Mouse (Mus musculus): Measurements from ENCODE around the gene Adamts17. TPM values are rescaled to one million over a fixed set of nuclear protein-coding genes. Genes with fewer than 3 reads are reported as not detected.

The Adamts17 gene
- polyA plus RNA-seq, 1 experiment from 2014 or later = 4.6 TPM

DNA sequence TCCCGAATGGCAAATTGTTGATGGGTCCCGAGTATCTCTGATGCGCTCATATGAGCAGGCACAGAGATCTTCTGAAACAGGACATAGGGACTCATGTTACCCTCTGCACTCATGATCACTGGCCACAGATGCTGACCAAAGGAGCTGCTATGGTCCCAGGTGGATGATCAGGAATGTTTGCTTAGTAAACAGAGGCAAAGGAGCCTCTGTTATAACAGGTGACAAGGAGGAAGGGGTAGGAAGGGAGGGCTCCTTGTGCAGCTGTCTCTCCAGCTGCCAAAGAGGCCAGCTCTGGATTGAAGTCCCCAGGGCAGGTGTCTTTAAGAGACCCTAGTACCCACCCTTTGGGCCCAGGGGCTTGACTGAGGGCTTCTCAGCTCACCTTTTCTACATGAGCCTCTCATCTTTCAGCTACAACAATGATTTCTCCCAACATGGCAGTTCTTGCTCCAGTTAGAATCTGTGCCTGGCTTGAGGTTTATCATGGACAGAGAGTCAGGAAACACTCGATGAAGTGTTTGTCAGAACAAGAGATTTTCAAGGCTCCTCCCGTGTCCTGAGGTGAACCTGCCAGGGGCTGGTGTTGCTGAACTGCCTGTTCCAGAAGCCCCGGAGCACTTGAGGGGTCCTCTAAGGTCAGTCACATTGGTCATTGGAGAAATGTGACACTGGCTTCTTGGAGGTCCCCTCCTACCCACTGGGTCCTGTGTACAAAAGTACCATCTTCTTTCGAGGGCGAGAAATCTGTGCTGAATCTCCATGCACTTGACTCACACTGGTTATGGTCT lies 120.9 kb downstream of the Adamts17 start:
- Histone ChIP-seq H3K4me3 (replicated peaks) (no peak overlapping the region), H3K27me3 (no peaks in the 10 kb centered on the region), H3K27ac (peak overlapping the region; percentile 45), H3K4me1 (peaks cover 37% of the 10 kb centered on the region), H3K9me3 (replicated peaks) (no peaks in the 10 kb centered on the region), H3K36me3 (no peaks in the 10 kb centered on the region), H3K9ac (no peak overlapping the region), H3K4me2 (no peak overlapping the region)
- ATAC-seq (replicated peaks; ENCODE audit: low FRiP score) = peak; percentile 79
- WGBS = 39% methylated on average over 8 of the region's 8 CpGs

DNA sequence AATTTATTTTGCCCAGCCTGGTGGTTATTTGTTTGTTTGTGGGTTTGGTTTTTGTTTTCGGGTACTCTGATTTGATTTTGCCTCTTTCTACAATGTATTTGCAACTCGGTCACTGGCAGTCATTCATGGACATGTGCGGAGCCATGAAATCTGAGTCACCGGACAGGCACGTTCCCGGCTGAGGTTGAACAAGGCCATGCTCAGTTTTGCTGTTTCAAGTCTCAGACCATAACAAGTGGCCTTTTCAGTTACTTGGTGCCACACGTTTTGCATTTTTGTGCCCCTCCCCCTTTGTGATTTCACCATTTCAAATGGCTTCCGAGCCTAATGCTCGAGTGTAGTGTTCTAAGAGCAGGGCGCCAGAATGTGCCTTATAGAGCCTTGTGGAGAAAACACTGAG lies 123.2 kb downstream of the Adamts17 start:
- ATAC-seq (replicated peaks; ENCODE audit: low FRiP score) = no peak
- peaks cover 44% of the 10 kb centered on the region for H3K4me1 ChIP-seq
- WGBS = 65% methylated on average over 10 of the region's 10 CpGs
- no peak overlapping the region for H3K27ac ChIP-seq
- no peak overlapping the region for H3K9ac ChIP-seq
- H3K27me3 ChIP-seq = no peaks in the 10 kb centered on the region
- no peak overlapping the region for H3K4me2 ChIP-seq
- H3K36me3 ChIP-seq = no peaks in the 10 kb centered on the region
- H3K9me3 ChIP-seq (replicated peaks) = no peaks in the 10 kb centered on the region
- H3K4me3 ChIP-seq (replicated peaks) = no peak overlapping the region

DNA sequence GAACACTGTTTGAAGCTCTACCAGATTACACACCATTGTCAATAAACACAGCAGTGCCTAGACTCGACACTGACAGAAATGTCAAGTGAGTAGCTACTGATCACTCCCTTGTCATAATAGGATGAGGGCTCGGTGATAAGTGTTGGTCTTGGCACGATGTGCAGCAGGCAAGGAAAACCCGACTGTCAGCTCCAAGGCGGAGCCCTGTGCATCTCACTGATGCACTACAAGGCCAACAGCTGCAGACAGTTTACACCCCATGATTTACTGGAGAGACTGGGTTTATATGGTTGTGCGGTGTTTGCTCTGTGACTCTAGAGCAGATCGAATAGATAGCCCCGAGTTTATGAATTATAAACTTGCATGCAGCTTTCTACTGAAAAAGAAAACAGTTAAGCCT lies 124.0 kb downstream of the Adamts17 start:
- no peak overlapping the region for H3K9ac ChIP-seq
- WGBS = 34% methylated on average over 8 of the region's 8 CpGs
- H3K4me1 ChIP-seq = peaks cover 51% of the 10 kb centered on the region
- no peak for ATAC-seq (replicated peaks; ENCODE audit: low FRiP score)
- no peaks in the 10 kb centered on the region for H3K9me3 ChIP-seq (replicated peaks)
- H3K36me3 ChIP-seq = no peaks in the 10 kb centered on the region
- H3K27ac ChIP-seq = no peak overlapping the region
- no peak overlapping the region for H3K4me2 ChIP-seq
- no peak overlapping the region for H3K4me3 ChIP-seq (replicated peaks)
- no peaks in the 10 kb centered on the region for H3K27me3 ChIP-seq

DNA sequence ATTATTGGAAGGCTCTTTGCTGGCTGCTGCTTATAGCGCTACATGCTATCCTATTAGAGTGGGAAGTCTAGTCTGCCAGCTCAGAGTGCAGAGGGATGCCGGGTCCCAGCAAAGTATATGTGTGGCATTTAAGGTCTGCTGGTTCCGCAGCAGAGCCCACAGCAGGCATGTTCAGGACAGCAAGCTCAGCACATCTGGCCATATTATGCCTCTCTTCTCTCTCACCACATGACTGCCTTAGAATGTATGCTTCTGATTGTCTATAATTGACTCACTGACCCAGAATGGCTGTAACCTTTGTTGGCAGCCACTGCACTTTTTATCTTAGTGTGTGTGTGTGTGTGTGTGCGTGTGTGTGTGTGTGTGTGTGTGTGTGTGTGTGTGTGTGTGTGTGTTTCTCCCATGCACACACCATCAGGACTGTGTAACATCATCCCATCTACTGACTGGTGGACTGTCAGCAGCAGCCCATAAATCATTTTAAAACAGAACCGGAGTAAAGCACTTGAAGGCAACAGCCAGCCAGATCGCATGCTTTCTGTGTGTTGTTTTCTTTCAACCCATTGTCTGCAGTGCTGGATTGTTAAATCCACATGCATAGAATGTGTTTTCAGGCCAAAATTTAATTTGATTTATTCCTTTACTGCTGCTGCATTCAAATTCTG lies 127.1 kb downstream of the Adamts17 start:
- H3K9me3 ChIP-seq (replicated peaks) = no peaks in the 10 kb centered on the region
- peak; percentile 72 for ATAC-seq (replicated peaks; ENCODE audit: low FRiP score)
- no peak overlapping the region for H3K4me2 ChIP-seq
- no peak overlapping the region for H3K9ac ChIP-seq
- no peaks in the 10 kb centered on the region for H3K27me3 ChIP-seq
- peaks cover 48% of the 10 kb centered on the region for H3K4me1 ChIP-seq
- no peaks in the 10 kb centered on the region for H3K36me3 ChIP-seq
- 38% methylated on average over 6 of the region's 6 CpGs for WGBS
- peak overlapping the region; percentile 34; the same call in 1 of the 2 replicates for H3K27ac ChIP-seq
- H3K4me3 ChIP-seq (replicated peaks) = no peak overlapping the region

DNA sequence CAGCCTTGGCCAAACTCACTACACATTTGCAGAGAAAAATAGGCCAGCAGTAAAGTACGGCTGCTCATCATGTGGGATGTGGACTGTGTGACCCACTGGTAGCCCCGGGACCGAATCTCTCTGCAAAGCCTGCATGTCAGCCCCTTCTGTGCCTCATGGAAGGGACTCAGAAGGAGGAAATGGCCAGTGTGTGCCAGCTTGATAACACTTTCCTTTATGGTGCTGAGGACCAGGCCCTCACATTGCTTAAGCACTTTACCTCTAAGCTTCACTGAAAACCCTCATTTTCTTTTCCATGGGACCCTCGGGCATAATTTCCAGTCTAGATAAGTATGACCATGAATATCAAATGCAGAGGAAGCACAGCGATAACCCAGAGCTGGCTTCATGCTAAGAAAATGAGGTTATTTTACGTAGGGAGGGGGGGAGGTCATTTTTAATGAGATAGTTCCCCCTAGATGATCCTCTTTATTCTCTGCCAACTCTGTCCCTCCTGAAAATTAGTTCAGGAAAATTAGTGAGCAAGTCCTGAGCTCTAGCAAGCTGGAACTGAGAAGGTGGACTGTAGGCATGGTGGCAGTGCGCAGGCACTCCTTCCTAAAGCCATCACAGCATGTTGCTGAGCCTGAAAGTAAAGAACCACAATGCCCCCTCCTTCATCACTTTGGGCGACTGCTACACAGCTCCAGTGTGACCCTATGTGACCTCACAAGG lies 127.8 kb downstream of the Adamts17 start:
- 46% methylated on average over 8 of the region's 8 CpGs for WGBS

DNA sequence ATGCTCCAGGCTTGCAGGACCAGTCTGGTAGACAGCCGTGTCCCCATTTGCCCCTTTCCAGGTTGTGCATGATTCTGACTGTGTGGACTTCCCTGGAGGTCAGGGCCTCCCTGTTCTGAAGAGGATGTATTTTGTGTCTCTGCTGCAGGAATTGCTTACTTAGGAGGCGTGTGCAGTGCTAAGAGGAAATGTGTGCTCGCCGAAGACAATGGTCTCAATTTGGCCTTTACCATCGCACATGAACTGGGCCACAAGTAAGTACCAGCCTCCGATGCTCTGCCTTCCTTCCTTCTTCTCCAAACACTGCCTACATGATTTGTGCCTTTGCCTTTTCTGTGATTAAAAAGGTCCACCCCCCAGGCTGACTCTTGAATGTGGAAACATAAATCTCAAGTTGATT lies 129.1 kb downstream of the Adamts17 start:
- 56% methylated on average over 6 of the region's 6 CpGs for whole genome bisulfite sequencing
- Histone ChIP-seq H3K27ac (no peak overlapping the region), H3K4me2 (no peak overlapping the region), H3K36me3 (no peaks in the 10 kb centered on the region), H3K9me3 (replicated peaks) (no peaks in the 10 kb centered on the region), H3K4me1 (peaks cover 45% of the 10 kb centered on the region), H3K9ac (no peak overlapping the region), H3K27me3 (no peaks in the 10 kb centered on the region), H3K4me3 (replicated peaks) (no peak overlapping the region)
- ATAC-seq (replicated peaks; ENCODE audit: low FRiP score) = no peak

More for the DNA sequence above, 127.8 kb downstream of the Adamts17 start:
- Histone ChIP-seq H3K9me3 (replicated peaks) (no peaks in the 10 kb centered on the region), H3K4me1 (peaks cover 48% of the 10 kb centered on the region), H3K4me2 (no peak overlapping the region), H3K9ac (no peak overlapping the region), H3K27ac (peak overlapping the region; percentile 34; the same call in 1 of the 2 replicates), H3K36me3 (no peaks in the 10 kb centered on the region), H3K27me3 (no peaks in the 10 kb centered on the region), H3K4me3 (replicated peaks) (no peak overlapping the region)
- 0 out of 2 replicates have a peak, but pooled peaks have one; percentile 20 for ATAC-seq (replicated peaks; ENCODE audit: low FRiP score)

DNA sequence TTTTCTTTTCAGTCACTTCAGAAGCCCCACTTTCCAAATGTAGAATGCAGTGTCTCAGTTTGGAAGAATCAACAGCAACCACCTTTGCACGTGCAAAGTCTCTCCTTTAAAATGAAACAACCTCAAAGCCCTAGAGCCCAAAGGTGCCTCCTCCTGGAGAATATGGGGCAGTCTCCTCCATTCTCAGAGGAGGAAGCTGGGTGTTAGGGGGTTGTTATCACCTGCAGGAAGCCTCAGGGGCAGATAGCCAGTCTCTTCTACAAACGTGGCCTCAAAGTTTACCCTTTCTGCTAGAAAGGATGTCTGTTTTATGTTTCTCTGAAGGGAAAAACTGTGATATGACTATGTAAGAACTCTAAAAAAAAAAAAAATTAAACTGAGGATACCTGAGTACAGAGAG lies 129.7 kb downstream of the Adamts17 start:
- Histone ChIP-seq H3K9ac (no peak overlapping the region), H3K36me3 (no peaks in the 10 kb centered on the region), H3K27ac (no peak overlapping the region), H3K27me3 (no peaks in the 10 kb centered on the region), H3K4me2 (no peak overlapping the region), H3K9me3 (replicated peaks) (no peaks in the 10 kb centered on the region), H3K4me3 (replicated peaks) (no peak overlapping the region), H3K4me1 (peaks cover 42% of the 10 kb centered on the region)
- ATAC-seq (replicated peaks; ENCODE audit: low FRiP score) = no peak
- WGBS = 42% methylated on average over 2 of the region's 2 CpGs

DNA sequence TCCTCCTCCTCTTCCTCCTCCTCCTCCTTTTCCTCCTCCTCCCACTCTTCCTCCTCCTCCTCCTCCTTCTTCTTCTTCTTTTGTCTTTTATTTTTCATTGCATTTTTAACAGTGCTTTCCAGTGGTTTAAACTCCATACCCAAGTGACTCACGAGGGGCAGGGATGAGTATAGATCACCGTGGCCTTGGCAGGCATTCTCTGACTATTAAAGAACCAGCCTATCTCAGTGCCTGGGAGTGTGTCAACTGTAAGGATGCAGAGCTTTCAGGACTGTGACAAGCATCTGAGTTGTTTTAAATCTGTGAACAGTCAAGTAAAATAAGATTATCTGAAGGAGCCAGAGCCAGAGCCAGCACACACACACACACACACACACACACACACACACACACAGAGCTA lies 130.7 kb downstream of the Adamts17 start:
- Histone ChIP-seq H3K9me3 (replicated peaks) (no peaks in the 10 kb centered on the region), H3K4me3 (replicated peaks) (no peak overlapping the region), H3K4me1 (peaks cover 42% of the 10 kb centered on the region), H3K27me3 (no peaks in the 10 kb centered on the region), H3K9ac (no peak overlapping the region), H3K27ac (no peak overlapping the region), H3K36me3 (no peaks in the 10 kb centered on the region), H3K4me2 (no peak overlapping the region)
- WGBS = 70% methylated on average over 2 of the region's 2 CpGs
- no peak for ATAC-seq (replicated peaks; ENCODE audit: low FRiP score)

DNA sequence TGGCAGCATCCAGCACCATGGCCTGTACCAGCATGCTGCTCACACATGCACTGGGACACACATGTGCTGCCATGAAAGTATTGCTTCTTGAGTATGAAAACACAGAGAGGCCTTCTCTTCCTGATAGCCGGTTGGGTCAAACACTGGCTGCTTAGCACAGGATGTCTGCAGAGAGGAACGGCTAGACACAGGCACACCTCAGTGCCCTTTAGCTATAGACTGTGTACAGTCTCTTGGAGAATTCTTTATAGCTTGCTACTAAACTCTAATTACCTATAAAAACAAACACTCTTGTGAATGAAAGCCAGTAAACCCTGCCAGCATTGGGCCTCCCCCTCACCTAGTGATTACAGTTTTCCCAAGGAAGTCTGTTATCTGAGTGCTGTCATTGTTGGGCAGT lies 131.4 kb downstream of the Adamts17 start:
- Histone ChIP-seq H3K4me2 (no peak overlapping the region), H3K4me1 (peaks cover 38% of the 10 kb centered on the region), H3K36me3 (no peaks in the 10 kb centered on the region), H3K9me3 (replicated peaks) (no peaks in the 10 kb centered on the region), H3K27ac (no peak overlapping the region), H3K4me3 (replicated peaks) (no peak overlapping the region), H3K9ac (no peak overlapping the region), H3K27me3 (no peaks in the 10 kb centered on the region)
- 24% methylated on average over 2 of the region's 2 CpGs for WGBS
- ATAC-seq (replicated peaks; ENCODE audit: low FRiP score) = 0 out of 2 replicates have a peak, but pooled peaks have one; percentile 16

DNA sequence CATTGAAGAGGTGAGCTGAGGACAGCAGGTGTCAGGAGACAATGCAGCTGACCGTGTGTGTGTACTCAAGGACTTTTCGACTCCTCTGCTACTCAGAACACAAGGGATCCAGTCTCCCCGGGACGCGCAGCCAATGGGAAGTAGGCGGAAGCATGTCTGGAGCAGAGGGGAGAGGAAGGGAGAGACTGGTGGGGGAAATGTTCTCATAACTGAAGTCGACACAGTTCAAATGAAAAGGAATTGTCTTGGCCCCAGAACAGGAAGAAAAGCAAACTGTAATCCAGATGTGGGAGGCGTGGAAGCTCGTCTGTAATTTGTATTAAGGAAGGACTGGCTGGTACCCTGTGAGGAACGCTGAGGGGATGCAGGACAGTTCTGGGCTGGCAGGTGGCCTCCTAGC lies 135.3 kb downstream of the Adamts17 start:
- H3K27ac ChIP-seq = no peak overlapping the region
- peaks cover 9% of the 10 kb centered on the region for H3K4me1 ChIP-seq
- no peak overlapping the region for H3K4me3 ChIP-seq (replicated peaks)
- H3K4me2 ChIP-seq = no peak overlapping the region
- H3K9ac ChIP-seq = no peak overlapping the region
- no peaks in the 10 kb centered on the region for H3K36me3 ChIP-seq
- WGBS = 54% methylated on average over 10 of the region's 10 CpGs
- no peaks in the 10 kb centered on the region for H3K9me3 ChIP-seq (replicated peaks)
- H3K27me3 ChIP-seq = no peaks in the 10 kb centered on the region
- ATAC-seq (replicated peaks; ENCODE audit: low FRiP score) = no peak

DNA sequence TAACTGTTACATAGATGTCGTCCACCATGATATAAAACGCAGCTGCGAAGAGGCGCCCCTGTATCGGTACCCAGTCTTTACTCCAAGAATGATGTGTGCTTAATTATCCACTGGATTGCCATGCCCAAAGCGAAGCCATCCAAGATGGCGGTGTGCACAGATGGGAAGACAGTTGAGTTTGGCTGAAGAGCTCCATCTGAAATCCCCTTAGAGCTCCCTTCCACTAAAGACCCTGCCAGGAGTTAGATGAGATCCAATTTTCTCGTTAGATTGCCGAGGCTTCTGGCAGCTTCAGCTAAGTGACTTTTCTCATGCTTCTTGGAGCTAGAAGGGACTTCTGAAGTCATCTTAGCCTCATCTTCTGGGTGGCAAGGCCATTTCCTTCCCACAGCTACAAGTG lies 136.8 kb downstream of the Adamts17 start:
- Histone ChIP-seq H3K4me3 (replicated peaks) (no peak overlapping the region), H3K9me3 (replicated peaks) (no peaks in the 10 kb centered on the region), H3K4me1 (peaks cover 5% of the 10 kb centered on the region), H3K27me3 (no peaks in the 10 kb centered on the region), H3K9ac (no peak overlapping the region), H3K27ac (no peak overlapping the region), H3K36me3 (no peaks in the 10 kb centered on the region), H3K4me2 (no peak overlapping the region)
- WGBS = 96% methylated on average over 9 of the region's 9 CpGs
- ATAC-seq (replicated peaks; ENCODE audit: low FRiP score) = no peak

DNA sequence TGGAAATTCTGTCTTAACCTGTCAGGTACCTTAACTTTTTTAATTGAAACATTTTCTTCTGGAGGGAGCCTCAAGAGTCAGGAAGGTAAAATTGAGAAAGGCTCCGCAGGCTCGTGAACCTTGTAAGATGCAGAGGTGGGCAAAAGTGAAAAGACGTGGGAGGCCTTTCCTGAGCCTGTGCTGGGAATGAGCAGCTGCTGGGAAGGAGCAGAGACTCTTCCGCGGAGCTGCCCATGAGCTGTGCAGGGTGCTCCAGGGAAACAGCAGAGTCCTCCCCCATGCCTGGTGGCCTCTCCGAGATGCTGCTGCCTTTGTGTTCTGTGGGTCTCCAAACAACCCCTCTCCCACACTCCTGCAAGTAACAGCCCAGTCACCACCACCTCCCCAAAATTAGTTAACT lies 142.1 kb downstream of the Adamts17 start:
- Histone ChIP-seq H3K4me3 (replicated peaks) (no peak overlapping the region), H3K27me3 (no peaks in the 10 kb centered on the region), H3K9me3 (replicated peaks) (no peaks in the 10 kb centered on the region), H3K9ac (no peak overlapping the region), H3K36me3 (no peaks in the 10 kb centered on the region), H3K27ac (no peak overlapping the region), H3K4me2 (no peak overlapping the region), H3K4me1 (peaks cover 2% of the 10 kb centered on the region; the same call in 1 of the 2 replicates)
- ATAC-seq (replicated peaks; ENCODE audit: low FRiP score) = no peak
- 88% methylated on average over 6 of the region's 6 CpGs for WGBS

All from kidney, embryonic 15.5 days (tissue).